Mouse (Mus musculus) cerebellum, adult 2 months (tissue): ENCODE measurements around the gene Ulk4.

Experiments
- CTCF ChIP-seq: fragments of 200-500 bp; IDR thresholded peaks from 2 replicates; pipeline ENCODE4 v1.5.1; 2011; ENCODE audit warnings: low read depth, mild to moderate bottlenecking, control low read depth, low read length, moderate library complexity, borderline replicate concordance; ENCODE audit not compliant: insufficient read depth
- POLR2A ChIP-seq: fragments of 200-500 bp; IDR thresholded peaks from 2 replicates; pipeline ENCODE4 v1.6.1; 2011; ENCODE audit warnings: low read length, control low read depth, borderline replicate concordance; ENCODE audit not compliant: insufficient read depth

- TF ChIP-seq CTCF (no peak), POLR2A (no peak)
These were observed 72.7 kb downstream of the Ulk4 start for GRCm38 (mm10) chr9:121204149-121204800.
